ENCODE assay signal across 16 mouse cellular contexts in genomic region chr8:72757426-72758195, GRCm38 (mm10). TPM values are rescaled to one million over a fixed set of nuclear protein-coding genes. Genes with fewer than 3 reads are reported as not detected.
DNase-seq lines count a peak whose midpoint lies in the region; TF ChIP-seq lines count a peak whose summit lies in the region.
"Had no signal": no experiment of that assay in that cellular context is flagged by ENCODE, and none has a peak within 500 bp of the region (broad histone marks: within the 10 kb centered on the region; RNA-seq: fewer than 3 reads in every experiment).

No protein-coding gene starts in this region.

- peaks cover 43% of the 10 kb centered on the region for H3K36me3 ChIP-seq in thymus, adult 2 months (ENCODE audit: control insufficient read depth, insufficient read depth, low read length)
- H3K36me3 ChIP-seq in limb, embryonic 10.5 days: peaks cover 72% of the 10 kb centered on the region

- peaks cover 16% of the 10 kb centered on the region for H3K4me1 ChIP-seq in thymus, adult 2 months (replicated peaks; ENCODE audit: control insufficient read depth, insufficient read depth, low read length)
- H3K4me1 ChIP-seq in limb, embryonic 10.5 days: peaks cover 9% of the 10 kb centered on the region; the same call in 1 of the 2 replicates
- H3K4me1 ChIP-seq: forebrain, embryonic 12.5 days; midbrain, embryonic 15.5 days; neural tube, embryonic 13.5 days had no signal

- no peaks in the 10 kb centered on the region for H3K27me3 ChIP-seq in thymus, adult 2 months (ENCODE audit: control insufficient read depth, insufficient read depth, low read length)
- no peaks in the 10 kb centered on the region for H3K27me3 ChIP-seq in limb, embryonic 10.5 days (ENCODE audit: low read depth, poor library complexity, severe bottlenecking)
- H3K27me3 ChIP-seq: forebrain, embryonic 12.5 days; liver, embryonic 12.5 days; midbrain, embryonic 15.5 days; neural tube, embryonic 13.5 days had no signal

- no peak overlapping the region for H3K27ac ChIP-seq in thymus, adult 2 months (ENCODE audit: control insufficient read depth, insufficient read depth, low read length)
- no peak overlapping the region for H3K27ac ChIP-seq in limb, embryonic 10.5 days
- H3K27ac ChIP-seq: forebrain, embryonic 12.5 days; left cerebral cortex, adult 2 months; liver, embryonic 12.5 days; midbrain, embryonic 15.5 days; neural tube, embryonic 13.5 days had no signal

- no peak overlapping the region for H3K4me3 ChIP-seq in thymus, adult 2 months (ENCODE audit: control insufficient read depth, insufficient read depth, low read length)
- no peak overlapping the region for H3K4me3 ChIP-seq in limb, embryonic 10.5 days
- H3K4me3 ChIP-seq: forebrain, embryonic 12.5 days; left cerebral cortex, adult 2 months; liver, embryonic 12.5 days; midbrain, embryonic 15.5 days; neural tube, embryonic 13.5 days had no signal

- no peak for TF ChIP-seq POLR2A in thymus, adult 2 months (IDR thresholded peaks at IDR 0.05; ENCODE audit: control insufficient read depth, extremely low read depth, insufficient read depth, low read length, poor library complexity)

- DNase-seq in frontal cortex, postnatal 10 days (ENCODE audit: low spot score in 2 of 2): peak; percentile 3 to 5
- no peak for DNase-seq in frontal cortex, postnatal 36 days (ENCODE audit: low spot score in 2 of 2)
- DNase-seq in layer of hippocampus, adult 11-12 months (ENCODE audit: low spot score): peak; percentile 2
- no peak for DNase-seq in layer of hippocampus, postnatal 36 days
- DNase-seq in thymus, adult 2 months: peak; percentile 0
- no peak for DNase-seq in thymus, adult 18-20 months
- peak; percentile 25 for DNase-seq in limb, embryonic 10.5 days (ENCODE audit: low spot score)
- no peak for DNase-seq in embryo, embryonic 10.5 days (ENCODE audit: low spot score)
- DNase-seq: adrenal gland, adult 2 months; gastrocnemius, postnatal 25 days; kidney, postnatal 36 days had no signal

- no peaks in the 10 kb centered on the region for H3K9me3 ChIP-seq in limb, embryonic 10.5 days (replicated peaks)
- H3K9me3 ChIP-seq: forebrain, embryonic 12.5 days; liver, embryonic 12.5 days; midbrain, embryonic 15.5 days; neural tube, embryonic 13.5 days had no signal

- WGBS in thymus, adult 2 months: 94% methylated on average over 15 of the region's 15 CpGs
- 94% methylated on average over 15 of the region's 15 CpGs for WGBS in limb, embryonic 10.5 days

- no peak for TF ChIP-seq CTCF in thymus, adult 2 months (IDR thresholded peaks at IDR 0.05; ENCODE audit: borderline replicate concordance, control insufficient read depth, extremely low read depth, insufficient read depth, low read length, poor library complexity)

RNA-seq across cellular contexts. Expression of gene F2rl3, which starts 4.1 kb away (rescaled TPM):
- total RNA-seq in layer of hippocampus, postnatal 36 days (2021): under 1 TPM; 0.23 to 0.40 TPM
- polyA plus RNA-seq in thymus, adult 2 months (2012; rRNA removed): 18.8 and 24.9 TPM in 2 replicates
- 2.2 and 2.5 TPM in 2 replicates for polyA plus RNA-seq in limb, embryonic 10.5 days (2016; fragmentation: Nextera tagmentation; extraction: Ambion mirVana)
- total RNA-seq: left cerebral cortex, adult 2 months had no signal

RNA-seq across cellular contexts. Expression of gene Sin3b, which starts 34.5 kb away (rescaled TPM):
- 100 to 1,000 TPM; 170 to 183 TPM for total RNA-seq in layer of hippocampus, postnatal 36 days (2021)
- 394 and 423 TPM in 2 replicates for polyA plus RNA-seq in thymus, adult 2 months (2012; rRNA removed)
- polyA plus RNA-seq in limb, embryonic 10.5 days (2016; fragmentation: Nextera tagmentation; extraction: Ambion mirVana): 145 and 153 TPM in 2 replicates

Comparison
In these comparisons a context has a peak if more than half of its experiments do, and no peak if none do; other contexts are left out.
1. DNase-seq: peak in frontal cortex, postnatal 10 days (2 of 2), layer of hippocampus, adult 11-12 months (single experiment), thymus, adult 2 months (single experiment) and limb, embryonic 10.5 days (single experiment); none in frontal cortex, postnatal 36 days (0 of 2), layer of hippocampus, postnatal 36 days (0 of 2), thymus, adult 18-20 months (0 of 2) and embryo, embryonic 10.5 days (single experiment).